Mouse (Mus musculus) liver, embryonic 14.5 days (tissue): ENCODE results near the gene Trp73.

ENCODE experiments used
- CTCF ChIP-seq: IDR thresholded peaks from 2 replicates; pipeline ENCODE4 v1.5.1; 2016; ENCODE audit warnings: antibody characterized with exemption, low read depth, control low read depth
- EP300 ChIP-seq: IDR thresholded peaks from 2 replicates; pipeline ENCODE4 v1.6.1; 2016; ENCODE audit warnings: antibody characterized with exemption, low read depth

DNA sequence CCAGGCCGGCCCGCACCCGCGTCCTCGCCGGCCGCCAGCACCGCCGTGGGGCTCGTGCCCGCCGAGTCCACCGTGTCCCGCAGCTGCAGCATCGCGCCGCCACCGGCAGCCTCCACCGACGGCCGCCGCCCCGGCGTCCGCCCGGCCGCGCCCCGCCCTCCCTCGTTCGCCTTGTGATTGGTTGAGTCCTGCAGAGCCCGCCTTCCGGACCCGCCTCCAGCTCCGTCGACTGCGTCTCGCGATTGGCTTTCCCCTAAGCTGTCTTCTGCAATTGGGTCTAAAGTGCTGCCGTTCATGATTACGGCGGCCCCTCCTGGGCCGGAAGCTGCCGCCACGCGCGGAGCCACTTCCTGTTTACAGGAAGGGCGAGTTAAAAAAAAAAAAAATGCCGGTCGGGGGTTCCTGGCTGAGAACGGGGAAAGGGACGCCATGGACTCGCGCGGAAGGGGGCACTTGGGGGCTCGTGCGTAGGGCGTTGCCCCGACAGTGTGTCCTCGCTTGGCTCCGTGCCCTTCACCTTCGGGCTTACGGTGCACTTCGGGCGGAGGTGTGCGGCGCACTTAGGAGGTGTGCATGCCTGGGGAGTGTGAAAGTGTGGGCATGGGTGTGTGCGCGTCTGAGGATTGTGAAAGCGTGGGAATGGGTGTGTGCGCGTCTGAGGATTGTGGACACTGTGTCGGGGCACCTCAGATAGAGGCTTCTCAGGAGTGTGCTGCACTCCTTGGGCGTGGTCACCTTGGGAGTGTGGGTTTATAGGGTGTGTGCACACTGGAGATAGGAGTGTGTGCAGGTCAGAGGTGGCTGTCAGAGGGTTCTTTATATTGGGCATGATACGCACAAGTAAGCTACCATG lies 20.8 kb upstream of the Trp73 start, which contains the start of gene Tprgl:
- no peak for TF ChIP-seq CTCF
- peak; percentile 72 for TF ChIP-seq EP300
